Mouse (Mus musculus) naive thymus-derived CD4-positive, alpha-beta T cell, adult 2 months (primary cell): Measurements from ENCODE around the gene Gan.

Experiments used
- DNase-seq: peaks from one replicate; pipeline ENCODE4 v3.0.0-alpha.2; 2011; ENCODE audit warnings: low read depth

The Gan gene

GRCm38 (mm10) chr8:117253390-117254269 is 95.7 kb downstream of the Gan start:
- no peak for DNase-seq

- no peak for DNase-seq
Measured at GRCm38 (mm10) chr8:117254496-117254895, 96.6 kb downstream of the Gan start.

GRCm38 (mm10) chr8:117256292-117256938 is 98.5 kb downstream of the Gan start:
- DNase-seq, result peak; percentile 91

GRCm38 (mm10) chr8:117257029-117257820 is 99.3 kb downstream of the Gan start, which contains the start of gene Cmip:
TSS of gene Cmip (plus strand) at chr8:117257064.
- DNase-seq, result peak; percentile 60

- peak; percentile 65 for DNase-seq
Measured at GRCm38 (mm10) chr8:117257821-117258575, 100.1 kb downstream of the Gan start.

GRCm38 (mm10) chr8:117258576-117259040 is 100.7 kb downstream of the Gan start:
- DNase-seq, result no peak

- no peak for DNase-seq
Measured at GRCm38 (mm10) chr8:117259431-117260001, 101.6 kb downstream of the Gan start.

GRCm38 (mm10) chr8:117260234-117260929 is 102.4 kb downstream of the Gan start:
- DNase-seq, result peak; percentile 56

GRCm38 (mm10) chr8:117260930-117261475 is 103.1 kb downstream of the Gan start:
- no peak for DNase-seq

- no peak for DNase-seq
Measured at GRCm38 (mm10) chr8:117261702-117262101, 103.8 kb downstream of the Gan start.

- no peak for DNase-seq
Measured at GRCm38 (mm10) chr8:117262685-117263084, 104.8 kb downstream of the Gan start.

- no peak for DNase-seq
Measured at GRCm38 (mm10) chr8:117263442-117263841, 105.5 kb downstream of the Gan start.

GRCm38 (mm10) chr8:117265079-117265478 is 107.1 kb downstream of the Gan start:
- DNase-seq, result no peak
